10 mouse cellular contexts compared by ENCODE assay signal in the genomic region with DNA sequence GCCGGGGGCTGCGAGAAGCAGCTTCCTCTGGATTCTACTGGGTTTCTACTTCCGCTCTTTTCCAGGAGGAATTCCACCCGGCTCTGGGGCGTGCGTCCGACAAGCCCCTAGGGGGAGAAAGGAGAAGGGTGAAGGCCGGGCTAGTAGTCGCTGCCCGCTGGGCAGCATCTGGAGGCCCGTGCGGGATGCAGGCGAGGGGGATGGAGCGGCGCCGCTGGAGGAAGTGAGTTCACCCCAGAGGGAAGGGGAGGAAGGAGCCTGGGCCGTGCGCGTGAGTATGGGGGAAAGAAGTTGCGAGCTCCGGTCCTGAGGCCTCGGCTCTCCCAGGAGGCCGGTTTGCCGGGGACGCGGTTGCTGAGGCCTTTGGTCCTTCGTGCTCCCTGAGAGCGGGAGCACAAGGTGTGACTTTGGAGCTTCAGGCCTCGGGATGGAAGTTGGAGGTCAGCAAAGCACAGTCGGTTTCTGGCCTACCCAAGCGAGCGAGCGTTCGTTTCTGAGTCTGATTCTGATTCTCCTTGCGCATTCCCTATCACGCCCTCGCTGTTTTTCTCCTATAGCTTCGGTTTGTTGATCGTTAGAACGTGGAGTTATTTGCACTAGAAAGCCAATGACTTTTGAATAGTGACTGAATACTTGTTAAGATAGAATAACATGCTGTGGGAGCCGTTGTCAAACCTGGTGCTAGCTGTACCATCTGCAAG. TPM values are rescaled to one million over a fixed set of nuclear protein-coding genes. Genes with fewer than 3 reads are reported as not detected.
DNase-seq lines count a peak whose midpoint lies in the region; ATAC-seq and TF ChIP-seq lines count a peak whose summit lies in the region.
"Had no signal": no experiment of that assay in that cellular context is flagged by ENCODE, and none has a peak within 500 bp of the region (broad histone marks: within the 10 kb centered on the region; RNA-seq: fewer than 3 reads in every experiment).

No protein-coding gene starts in this region.

- 0 out of 2 replicates have a peak, but pooled peaks cover 3% of the 10 kb centered on the region for H3K4me1 ChIP-seq in kidney, embryonic 14.5 days (ENCODE audit: control insufficient read depth, insufficient read depth, low read length)
- no peaks in the 10 kb centered on the region for H3K4me1 ChIP-seq in embryonic fibroblast, embryonic 13.5 days (ENCODE audit: control insufficient read depth, insufficient read depth, low read length)
- 0 out of 2 replicates have a peak, but pooled peaks cover 4% of the 10 kb centered on the region for H3K4me1 ChIP-seq in hindbrain, embryonic 12.5 days
- H3K4me1 ChIP-seq in midbrain, embryonic 15.5 days, result peaks cover 4% of the 10 kb centered on the region; the same call in 1 of the 2 replicates

- no peak for DNase-seq in kidney, postnatal 14 days
- no peak for DNase-seq in thymus, postnatal 10 days (ENCODE audit: low spot score in 2 of 2)
- no peak for DNase-seq in right cerebral cortex, postnatal 36 days (ENCODE audit: low spot score in 2 of 2)
- DNase-seq in layer of hippocampus, postnatal 25 days (ENCODE audit: extremely low spot score in 1 of 2, low spot score in 1 of 2), result no peak
- DNase-seq: cerebellum, adult 8-10 months had no signal

- no peak for TF ChIP-seq POLR2A in embryonic fibroblast, embryonic 13.5 days (IDR thresholded peaks at IDR 0.05; ENCODE audit: low read depth, low read length)

- peaks cover 97% of the 10 kb centered on the region for H3K27me3 ChIP-seq in kidney, embryonic 14.5 days (ENCODE audit: control insufficient read depth, insufficient read depth, low read length)
- peaks cover 100% of the 10 kb centered on the region for H3K27me3 ChIP-seq in hindbrain, embryonic 12.5 days
- peaks cover 89% of the 10 kb centered on the region for H3K27me3 ChIP-seq in midbrain, embryonic 15.5 days (replicated peaks)

- peak overlapping the region; percentile 17 for H3K4me3 ChIP-seq in kidney, embryonic 14.5 days (ENCODE audit: low read length)
- H3K4me3 ChIP-seq in embryonic fibroblast, embryonic 13.5 days (ENCODE audit: insufficient read depth, low read length), result peak overlapping the region; percentile 24; the same call in 1 of the 2 replicates
- H3K4me3 ChIP-seq in hindbrain, embryonic 12.5 days, result peak overlapping the region; percentile 11; the same call in 1 of the 2 replicates
- H3K4me3 ChIP-seq in midbrain, embryonic 15.5 days, result no peak overlapping the region

- peak; percentile 48; the same call in 1 of the 2 replicates for ATAC-seq in kidney, embryonic 14.5 days (ENCODE audit: low FRiP score, low TSS enrichment)
- ATAC-seq in hindbrain, embryonic 12.5 days (ENCODE audit: low FRiP score), result no peak
- ATAC-seq in midbrain, embryonic 15.5 days (replicated peaks), result peak; percentile 38; the same call in 1 of the 2 replicates

- peak overlapping the region; percentile 34; the same call in 1 of the 2 replicates for H3K9ac ChIP-seq in kidney, embryonic 14.5 days (ENCODE audit: low read depth, low read length)
- H3K9ac ChIP-seq in hindbrain, embryonic 12.5 days, result no peak overlapping the region
- no peak overlapping the region for H3K9ac ChIP-seq in midbrain, embryonic 15.5 days

- no peaks in the 10 kb centered on the region for H3K36me3 ChIP-seq in kidney, embryonic 14.5 days (ENCODE audit: control insufficient read depth, insufficient read depth, low read length)
- no peaks in the 10 kb centered on the region for H3K36me3 ChIP-seq in hindbrain, embryonic 12.5 days
- no peaks in the 10 kb centered on the region for H3K36me3 ChIP-seq in midbrain, embryonic 15.5 days (replicated peaks)

- H3K27ac ChIP-seq in kidney, embryonic 14.5 days (ENCODE audit: low read depth, low read length), result no peak overlapping the region
- no peak overlapping the region for H3K27ac ChIP-seq in embryonic fibroblast, embryonic 13.5 days (ENCODE audit: insufficient read depth, low read length)
- H3K27ac ChIP-seq in hindbrain, embryonic 12.5 days, result no peak overlapping the region
- no peak overlapping the region for H3K27ac ChIP-seq in midbrain, embryonic 15.5 days
- H3K27ac ChIP-seq: macrophage had no signal

- TF ChIP-seq CTCF in embryonic fibroblast, embryonic 13.5 days (IDR thresholded peaks at IDR 0.05; ENCODE audit: borderline replicate concordance, insufficient read depth, low read length), result no peak

- peak overlapping the region; percentile 36 for H3K4me2 ChIP-seq in kidney, embryonic 14.5 days (replicated peaks; ENCODE audit: low read depth, low read length)
- peak overlapping the region; percentile 25 for H3K4me2 ChIP-seq in hindbrain, embryonic 12.5 days (replicated peaks)
- H3K4me2 ChIP-seq in midbrain, embryonic 15.5 days, result peak overlapping the region; percentile 16

- H3K9me3 ChIP-seq in kidney, embryonic 14.5 days (ENCODE audit: control insufficient read depth, low read length), result no peaks in the 10 kb centered on the region
- no peaks in the 10 kb centered on the region for H3K9me3 ChIP-seq in hindbrain, embryonic 12.5 days (replicated peaks)
- H3K9me3 ChIP-seq in midbrain, embryonic 15.5 days, result no peaks in the 10 kb centered on the region

- under 1% methylated on average over 41 of the region's 41 CpGs for WGBS in kidney, embryonic 14.5 days
- 1% methylated on average over 41 of the region's 41 CpGs for WGBS in hindbrain, embryonic 12.5 days
- under 1% methylated on average over 41 of the region's 41 CpGs for WGBS in midbrain, embryonic 15.5 days

RNA-seq across cellular contexts. Expression of gene Hand2, which starts 20.2 kb away (rescaled TPM):
- polyA plus RNA-seq in kidney, embryonic 14.5 days (2014; fragmentation: Nextera tagmentation; extraction: Ambion mirVana), result not detected in 2 replicates
- polyA plus RNA-seq in embryonic fibroblast, embryonic 13.5 days (2011; ENCODE audit: insufficient read length, low read depth, missing spikeins), result 3.3 and 5.0 TPM in 2 replicates
- not detected in 2 replicates for polyA plus RNA-seq in hindbrain, embryonic 12.5 days (2016; fragmentation: Nextera tagmentation; extraction: Ambion mirVana)
- polyA plus RNA-seq in midbrain, embryonic 15.5 days (2015; fragmentation: Nextera tagmentation; extraction: Ambion mirVana), result not detected in 2 replicates
- total RNA-seq in layer of hippocampus, postnatal 25 days (2021), result not detected
- polyA plus RNA-seq: macrophage had no signal
